Mouse (Mus musculus): ENCODE results near the gene 1700015G11Rik.

DNA sequence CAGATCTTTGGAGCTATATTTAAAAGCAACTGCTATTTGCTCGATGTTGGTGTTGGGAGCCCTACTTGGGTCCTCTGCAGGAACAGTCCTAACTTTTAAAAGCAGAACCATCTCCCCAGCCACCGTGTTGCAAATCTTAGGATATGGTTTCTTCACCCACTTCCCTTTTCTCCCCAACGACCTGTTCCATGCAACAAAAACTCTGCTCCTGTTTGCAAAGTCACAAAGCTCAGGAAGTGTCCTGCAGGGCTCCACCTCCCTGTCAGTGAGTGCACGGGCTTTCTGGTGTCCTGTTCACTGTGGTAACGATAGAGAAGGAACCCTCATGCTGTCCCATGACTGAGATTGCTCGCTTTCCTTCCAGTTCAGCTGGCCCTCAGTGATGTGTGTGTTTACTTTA is 28.6 kb downstream of the 1700015G11Rik start:
- TF ChIP-seq CTCF (IDR thresholded peaks at IDR 0.05; ENCODE audit: borderline replicate concordance, insufficient read depth, low read length): no peak
- TF ChIP-seq POLR2A (IDR thresholded peaks at IDR 0.05; ENCODE audit: low read depth, low read length): no peak
